Mouse (Mus musculus): ENCODE measurements around the gene Nasp. TPM values are rescaled to one million over a fixed set of nuclear protein-coding genes. Genes with fewer than 3 reads are reported as not detected.

The Nasp gene
- polyA plus RNA-seq, 1 experiment from 2014 or later = 78.0 TPM

- Histone ChIP-seq H3K9me3 (ENCODE audit: control insufficient read depth, low read length) (no peaks in the 10 kb centered on the region), H3K4me1 (ENCODE audit: control insufficient read depth in 2 of 2, insufficient read depth in 2 of 2, low read length in 2 of 2) (peaks cover 4 to 18% of the 10 kb centered on the region in 2 experiments; a peak in 3 of 4 replicates), H3K36me3 (ENCODE audit: control insufficient read depth, insufficient read depth, low read length) (peaks cover 56% of the 10 kb centered on the region), H3K27me3 (ENCODE audit: control insufficient read depth, insufficient read depth, low read length) (no peaks in the 10 kb centered on the region), H3K4me3 (ENCODE audit: control insufficient read depth in 1 of 2, insufficient read depth in 1 of 2, low read depth in 1 of 2, low read length in 2 of 2) (peak overlapping the region; percentile 61 to 69), H3K4me2 (ENCODE audit: low read length) (peak overlapping the region; percentile 96), H3K27ac (replicated peaks in 1 of 2; ENCODE audit: control insufficient read depth in 1 of 2, insufficient read depth in 1 of 2, low read depth in 2 of 2, low read length in 2 of 2) (peak overlapping the region; percentile 81 to 87), H3K9ac (ENCODE audit: low read length) (peak overlapping the region; percentile 82)
- WGBS = under 1% methylated on average over 50 of the region's 50 CpGs
- peak; percentile 89 for ATAC-seq (ENCODE audit: insufficient number of reproducible peaks, insufficient read depth, low FRiP score, low read depth)
These were observed 30.5 kb downstream of the Nasp start for GRCm38 (mm10) chr4:116596978-116597881.

GRCm38 (mm10) chr4:116596379-116596778 lies 31.4 kb downstream of the Nasp start, which contains the start of gene Ccdc17:
Ccdc17 (plus strand) TSS chr4:116596654.
- WGBS = 24% methylated on average over 5 of the region's 5 CpGs
- ATAC-seq (ENCODE audit: insufficient number of reproducible peaks, insufficient read depth, low FRiP score, low read depth) = no peak
- H3K27ac ChIP-seq (replicated peaks in 1 of 2; ENCODE audit: control insufficient read depth in 1 of 2, insufficient read depth in 1 of 2, low read depth in 2 of 2, low read length in 2 of 2) = peak within 1 kb of the TSS; percentile 81 to 87
- no peaks in the 10 kb centered on the region for H3K9me3 ChIP-seq (ENCODE audit: control insufficient read depth, low read length)
- H3K4me1 ChIP-seq (ENCODE audit: control insufficient read depth in 2 of 2, insufficient read depth in 2 of 2, low read length in 2 of 2) = peaks cover 4 to 18% of the 10 kb centered on the region in 2 experiments; a peak in 3 of 4 replicates
- H3K4me3 ChIP-seq (ENCODE audit: control insufficient read depth in 1 of 2, insufficient read depth in 1 of 2, low read depth in 1 of 2, low read length in 2 of 2) = peak within 1 kb of the TSS; percentile 61 to 69
- peak within 1 kb of the TSS; percentile 96 for H3K4me2 ChIP-seq (ENCODE audit: low read length)
- H3K36me3 ChIP-seq (ENCODE audit: control insufficient read depth, insufficient read depth, low read length) = peaks cover 56% of the 10 kb centered on the region
- no peaks in the 10 kb centered on the region for H3K27me3 ChIP-seq (ENCODE audit: control insufficient read depth, insufficient read depth, low read length)
- peak within 1 kb of the TSS; percentile 82 for H3K9ac ChIP-seq (ENCODE audit: low read length)

GRCm38 (mm10) chr4:116595793-116596192 lies 31.9 kb downstream of the Nasp start:
- ATAC-seq (ENCODE audit: insufficient number of reproducible peaks, insufficient read depth, low FRiP score, low read depth) = no peak
- no peaks in the 10 kb centered on the region for H3K27me3 ChIP-seq (ENCODE audit: control insufficient read depth, insufficient read depth, low read length)
- no peak overlapping the region for H3K4me2 ChIP-seq (ENCODE audit: low read length)
- no peaks in the 10 kb centered on the region for H3K9me3 ChIP-seq (ENCODE audit: control insufficient read depth, low read length)
- H3K27ac ChIP-seq (replicated peaks in 1 of 2; ENCODE audit: control insufficient read depth in 1 of 2, insufficient read depth in 1 of 2, low read depth in 2 of 2, low read length in 2 of 2) = no peak overlapping the region
- no peak overlapping the region for H3K9ac ChIP-seq (ENCODE audit: low read length)
- no peak overlapping the region for H3K4me3 ChIP-seq (ENCODE audit: control insufficient read depth in 1 of 2, insufficient read depth in 1 of 2, low read depth in 1 of 2, low read length in 2 of 2)
- H3K36me3 ChIP-seq (ENCODE audit: control insufficient read depth, insufficient read depth, low read length) = peaks cover 56% of the 10 kb centered on the region
- peaks cover 4 to 18% of the 10 kb centered on the region in 2 experiments; a peak in 3 of 4 replicates for H3K4me1 ChIP-seq (ENCODE audit: control insufficient read depth in 2 of 2, insufficient read depth in 2 of 2, low read length in 2 of 2)
- 82% methylated on average over 8 of the region's 8 CpGs for WGBS

GRCm38 (mm10) chr4:116558151-116558882 lies 69.4 kb downstream of the Nasp start:
- H3K4me1 ChIP-seq (ENCODE audit: control insufficient read depth in 2 of 2, insufficient read depth in 2 of 2, low read length in 2 of 2) = peaks cover 0 to 14% of the 10 kb centered on the region in 2 experiments; a peak in 2 of 4 replicates
- H3K4me2 ChIP-seq (ENCODE audit: low read length) = peak overlapping the region; percentile 88
- WGBS = 3% methylated on average over 15 of the region's 15 CpGs
- H3K9ac ChIP-seq (ENCODE audit: low read length) = peak overlapping the region; percentile 96
- no peak for ATAC-seq (ENCODE audit: insufficient number of reproducible peaks, insufficient read depth, low FRiP score, low read depth)
- no peaks in the 10 kb centered on the region for H3K27me3 ChIP-seq (ENCODE audit: control insufficient read depth, insufficient read depth, low read length)
- peak overlapping the region; percentile 97 to 100 for H3K4me3 ChIP-seq (ENCODE audit: control insufficient read depth in 1 of 2, insufficient read depth in 1 of 2, low read depth in 1 of 2, low read length in 2 of 2)
- no peaks in the 10 kb centered on the region for H3K9me3 ChIP-seq (ENCODE audit: control insufficient read depth, low read length)
- H3K27ac ChIP-seq (replicated peaks in 1 of 2; ENCODE audit: control insufficient read depth in 1 of 2, insufficient read depth in 1 of 2, low read depth in 2 of 2, low read length in 2 of 2) = peak overlapping the region; percentile 99; a peak in 3 of 4 replicates
- H3K36me3 ChIP-seq (ENCODE audit: control insufficient read depth, insufficient read depth, low read length) = peaks cover 19% of the 10 kb centered on the region

- Histone ChIP-seq H3K9me3 (ENCODE audit: control insufficient read depth, low read length) (no peaks in the 10 kb centered on the region), H3K4me3 (ENCODE audit: control insufficient read depth in 1 of 2, insufficient read depth in 1 of 2, low read depth in 1 of 2, low read length in 2 of 2) (peak within 1 kb of the TSS; percentile 97 to 100), H3K27me3 (ENCODE audit: control insufficient read depth, insufficient read depth, low read length) (no peaks in the 10 kb centered on the region), H3K9ac (ENCODE audit: low read length) (peak within 1 kb of the TSS; percentile 96), H3K27ac (replicated peaks in 1 of 2; ENCODE audit: control insufficient read depth in 1 of 2, insufficient read depth in 1 of 2, low read depth in 2 of 2, low read length in 2 of 2) (peak within 1 kb of the TSS; percentile 99), H3K36me3 (ENCODE audit: control insufficient read depth, insufficient read depth, low read length) (peaks cover 27% of the 10 kb centered on the region), H3K4me2 (ENCODE audit: low read length) (peak within 1 kb of the TSS; percentile 88), H3K4me1 (ENCODE audit: control insufficient read depth in 2 of 2, insufficient read depth in 2 of 2, low read length in 2 of 2) (peaks cover 0 to 14% of the 10 kb centered on the region in 2 experiments; a peak in 2 of 4 replicates)
- ATAC-seq (ENCODE audit: insufficient number of reproducible peaks, insufficient read depth, low FRiP score, low read depth) = peak; percentile 95
- under 1% methylated on average over 71 of the region's 78 CpGs for WGBS
These were observed 70.2 kb downstream of the Nasp start, which contains the start of gene Gpbp1l1 for GRCm38 (mm10) chr4:116557306-116558121. Gpbp1l1 (plus strand) TSS chr4:116557658.

GRCm38 (mm10) chr4:116556561-116557305 lies 71.0 kb downstream of the Nasp start:
- Histone ChIP-seq H3K9me3 (ENCODE audit: control insufficient read depth, low read length) (no peaks in the 10 kb centered on the region), H3K36me3 (ENCODE audit: control insufficient read depth, insufficient read depth, low read length) (peaks cover 25% of the 10 kb centered on the region), H3K4me3 (ENCODE audit: control insufficient read depth in 1 of 2, insufficient read depth in 1 of 2, low read depth in 1 of 2, low read length in 2 of 2) (peak overlapping the region; percentile 59 to 97), H3K4me1 (ENCODE audit: control insufficient read depth in 2 of 2, insufficient read depth in 2 of 2, low read length in 2 of 2) (peaks cover 0 to 14% of the 10 kb centered on the region in 2 experiments; a peak in 2 of 4 replicates), H3K27me3 (ENCODE audit: control insufficient read depth, insufficient read depth, low read length) (no peaks in the 10 kb centered on the region), H3K9ac (ENCODE audit: low read length) (peak overlapping the region; percentile 96), H3K4me2 (ENCODE audit: low read length) (peak overlapping the region; percentile 72), H3K27ac (replicated peaks in 1 of 2; ENCODE audit: control insufficient read depth in 1 of 2, insufficient read depth in 1 of 2, low read depth in 2 of 2, low read length in 2 of 2) (peak overlapping the region; percentile 94 to 99)
- ATAC-seq (ENCODE audit: insufficient number of reproducible peaks, insufficient read depth, low FRiP score, low read depth) = peak; percentile 95
- WGBS = under 1% methylated on average over 28 of the region's 28 CpGs
